Mouse (Mus musculus): ENCODE measurements at regions not wholly inside any gene's neighbourhood (a gene's known extent, or its start where the extent isn't known, plus 50 kb on each side); places are given as distances from the start of the nearest gene placed in this dataset.

DNA sequence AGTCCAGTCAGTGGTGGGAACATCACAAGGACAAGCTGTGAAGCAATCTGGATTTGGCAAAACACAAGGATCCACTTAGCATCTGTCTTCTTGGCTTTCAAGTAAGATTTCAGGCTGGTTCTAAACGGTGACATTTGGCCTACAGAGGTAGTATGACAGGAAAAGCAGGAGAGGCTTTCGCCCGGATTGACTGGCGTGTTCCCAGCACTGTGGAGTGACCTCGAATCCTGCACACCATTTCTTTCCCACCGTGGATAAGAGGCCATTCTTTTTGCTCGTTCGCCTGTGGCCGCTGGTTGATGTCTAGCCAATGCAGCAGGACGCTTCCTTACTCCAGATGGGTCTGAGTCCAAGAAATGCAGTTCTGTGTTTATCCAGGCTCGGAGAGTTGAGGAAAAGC, 99.6 kb upstream of the Nfe2l3 start:
- H3K4me3 ChIP-seq (replicated peaks; ENCODE audit: control insufficient read depth, low read depth, low read length) = no peak overlapping the region
- TF ChIP-seq CTCF (IDR thresholded peaks at IDR 0.05; ENCODE audit: control insufficient read depth, insufficient read depth, low read length) (no peak), POLR2A (IDR thresholded peaks at IDR 0.05; ENCODE audit: borderline replicate concordance, control insufficient read depth, low read depth, low read length) (no peak)
- no peaks in the 10 kb centered on the region for H3K4me1 ChIP-seq (ENCODE audit: control insufficient read depth, insufficient read depth, low read length)
- 83% methylated on average over 11 of the region's 11 CpGs for WGBS
- H3K27ac ChIP-seq (ENCODE audit: control insufficient read depth, insufficient read depth, low read depth, low read length, poor library complexity) = no peak overlapping the region

DNA sequence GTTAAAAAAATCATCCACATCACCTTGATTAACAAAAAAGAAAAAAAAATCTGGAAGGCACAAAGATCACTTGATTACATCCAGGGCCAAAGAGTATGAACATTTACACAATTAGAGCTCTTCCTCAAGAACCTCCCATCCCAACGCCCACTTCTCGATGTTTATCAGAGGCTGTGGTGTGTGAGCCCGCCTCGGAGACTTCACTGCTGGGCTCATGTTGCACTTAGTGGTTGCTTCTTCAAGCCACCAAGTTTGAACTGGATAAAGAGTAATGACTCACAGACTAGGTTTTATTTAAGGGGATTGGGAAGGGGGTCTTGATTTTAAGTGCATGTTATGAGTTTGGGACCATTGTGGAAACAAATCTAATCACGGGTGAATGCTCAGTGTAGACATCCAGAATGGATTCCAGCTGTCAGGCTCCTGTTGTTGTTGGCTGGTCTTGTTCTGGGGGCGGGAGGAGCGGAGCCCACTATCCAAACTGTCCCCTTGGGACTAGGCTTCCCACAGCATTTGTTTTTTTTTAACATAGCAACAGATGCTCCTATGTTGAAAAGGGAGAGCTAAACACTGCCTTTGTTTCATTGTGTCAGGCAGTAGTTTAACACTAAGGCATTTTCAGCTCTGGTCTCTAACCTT, 98.6 kb upstream of the Nfe2l3 start:
- WGBS = 63% methylated on average over 7 of the region's 7 CpGs

DNA sequence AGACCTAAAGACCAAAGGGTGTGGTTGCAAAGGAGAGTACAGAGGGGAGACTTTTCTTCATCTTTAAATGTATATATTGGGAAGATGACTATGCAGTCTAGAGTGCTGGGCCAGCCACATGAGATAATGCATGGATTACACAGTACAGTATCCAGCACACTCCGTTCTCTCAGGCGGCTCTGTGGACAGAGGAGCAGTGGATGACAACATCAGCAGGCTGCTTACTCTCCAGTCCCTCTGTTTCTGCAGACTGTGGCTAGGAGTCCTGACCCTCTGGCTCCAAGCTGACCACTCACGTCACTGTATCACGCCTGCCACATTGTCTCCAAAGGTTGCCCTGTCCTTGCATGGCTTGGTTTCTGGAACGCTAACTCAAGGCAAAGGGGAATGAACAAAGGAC, 97.2 kb upstream of the Nfe2l3 start:
- Histone ChIP-seq H3K4me3 (replicated peaks; ENCODE audit: control insufficient read depth, low read depth, low read length) (no peak overlapping the region), H3K27ac (ENCODE audit: control insufficient read depth, insufficient read depth, low read depth, low read length, poor library complexity) (no peak overlapping the region), H3K4me1 (ENCODE audit: control insufficient read depth, insufficient read depth, low read length) (no peaks in the 10 kb centered on the region)
- 88% methylated on average over 5 of the region's 5 CpGs for WGBS
- TF ChIP-seq POLR2A (IDR thresholded peaks at IDR 0.05; ENCODE audit: borderline replicate concordance, control insufficient read depth, low read depth, low read length) (no peak), CTCF (IDR thresholded peaks at IDR 0.05; ENCODE audit: control insufficient read depth, insufficient read depth, low read length) (no peak)

More for the DNA sequence above, 98.6 kb upstream of the Nfe2l3 start:
- Histone ChIP-seq H3K4me1 (ENCODE audit: control insufficient read depth, insufficient read depth, low read length) (no peaks in the 10 kb centered on the region), H3K27ac (ENCODE audit: control insufficient read depth, insufficient read depth, low read depth, low read length, poor library complexity) (no peak overlapping the region), H3K4me3 (replicated peaks; ENCODE audit: control insufficient read depth, low read depth, low read length) (no peak overlapping the region)
- TF ChIP-seq CTCF (IDR thresholded peaks at IDR 0.05; ENCODE audit: control insufficient read depth, insufficient read depth, low read length) (no peak), POLR2A (IDR thresholded peaks at IDR 0.05; ENCODE audit: borderline replicate concordance, control insufficient read depth, low read depth, low read length) (no peak)

DNA sequence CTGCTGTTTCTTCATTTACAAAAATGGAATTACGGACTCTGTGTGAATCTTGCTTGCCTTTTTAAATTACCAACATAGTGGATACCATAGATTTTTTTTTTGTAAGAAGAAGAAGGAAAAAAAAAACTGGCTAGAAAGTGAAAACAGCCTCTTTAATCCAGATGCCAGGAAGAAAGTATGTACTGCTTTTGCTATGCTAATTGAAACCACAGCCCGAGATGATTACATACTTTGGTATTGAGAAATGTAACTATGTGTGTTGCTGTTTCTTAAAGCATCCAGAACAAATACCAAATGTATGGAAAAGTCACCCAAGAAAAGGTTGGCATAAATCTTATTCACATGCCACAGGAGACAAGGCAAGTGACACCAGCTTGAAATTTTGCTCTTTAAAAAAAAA, 93.2 kb upstream of the Nfe2l3 start:
- Histone ChIP-seq H3K4me1 (ENCODE audit: control insufficient read depth, insufficient read depth, low read length) (no peaks in the 10 kb centered on the region), H3K4me3 (replicated peaks; ENCODE audit: control insufficient read depth, low read depth, low read length) (no peak overlapping the region), H3K27ac (ENCODE audit: control insufficient read depth, insufficient read depth, low read depth, low read length, poor library complexity) (no peak overlapping the region)
- 58% methylated on average over 2 of the region's 2 CpGs for WGBS
- TF ChIP-seq POLR2A (IDR thresholded peaks at IDR 0.05; ENCODE audit: borderline replicate concordance, control insufficient read depth, low read depth, low read length) = no peak
- no peak for TF ChIP-seq CTCF (IDR thresholded peaks at IDR 0.05; ENCODE audit: control insufficient read depth, insufficient read depth, low read length)

GRCm38 (mm10) chr6:51347721-51348120, 84.7 kb upstream of the Nfe2l3 start:
- no peak overlapping the region for H3K27ac ChIP-seq (ENCODE audit: control insufficient read depth, insufficient read depth, low read depth, low read length, poor library complexity)
- TF ChIP-seq CTCF (IDR thresholded peaks at IDR 0.05; ENCODE audit: control insufficient read depth, insufficient read depth, low read length) = no peak
- TF ChIP-seq POLR2A (IDR thresholded peaks at IDR 0.05; ENCODE audit: borderline replicate concordance, control insufficient read depth, low read depth, low read length) = no peak
- no peaks in the 10 kb centered on the region for H3K4me1 ChIP-seq (ENCODE audit: control insufficient read depth, insufficient read depth, low read length)
- WGBS = 84% methylated on average over 9 of the region's 9 CpGs
- no peak overlapping the region for H3K4me3 ChIP-seq (replicated peaks; ENCODE audit: control insufficient read depth, low read depth, low read length)

DNA sequence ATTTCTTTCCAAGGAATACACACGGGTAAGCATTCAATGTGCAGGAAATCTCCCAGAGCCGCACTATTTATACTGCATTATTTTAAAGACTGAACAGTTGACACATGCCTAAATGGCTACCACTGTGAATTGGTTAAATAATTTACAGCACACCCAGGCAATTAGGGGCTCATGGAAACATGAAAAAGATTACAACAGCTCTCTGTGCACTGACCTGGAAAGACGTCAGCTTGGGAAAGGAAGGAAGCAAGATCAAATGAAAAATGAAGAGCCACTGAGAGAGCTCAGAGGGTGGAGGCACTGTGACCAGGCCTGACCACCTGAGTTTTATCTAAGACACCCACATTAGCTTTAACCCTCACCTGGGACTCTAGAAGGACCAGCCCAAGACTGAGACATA, 82.7 kb upstream of the Nfe2l3 start:
- TF ChIP-seq CTCF (IDR thresholded peaks at IDR 0.05; ENCODE audit: control insufficient read depth, insufficient read depth, low read length) (no peak), POLR2A (IDR thresholded peaks at IDR 0.05; ENCODE audit: borderline replicate concordance, control insufficient read depth, low read depth, low read length) (no peak)
- H3K4me1 ChIP-seq (ENCODE audit: control insufficient read depth, insufficient read depth, low read length) = no peaks in the 10 kb centered on the region
- WGBS = 83% methylated on average over 3 of the region's 3 CpGs
- no peak overlapping the region for H3K4me3 ChIP-seq (replicated peaks; ENCODE audit: control insufficient read depth, low read depth, low read length)
- H3K27ac ChIP-seq (ENCODE audit: control insufficient read depth, insufficient read depth, low read depth, low read length, poor library complexity) = no peak overlapping the region

DNA sequence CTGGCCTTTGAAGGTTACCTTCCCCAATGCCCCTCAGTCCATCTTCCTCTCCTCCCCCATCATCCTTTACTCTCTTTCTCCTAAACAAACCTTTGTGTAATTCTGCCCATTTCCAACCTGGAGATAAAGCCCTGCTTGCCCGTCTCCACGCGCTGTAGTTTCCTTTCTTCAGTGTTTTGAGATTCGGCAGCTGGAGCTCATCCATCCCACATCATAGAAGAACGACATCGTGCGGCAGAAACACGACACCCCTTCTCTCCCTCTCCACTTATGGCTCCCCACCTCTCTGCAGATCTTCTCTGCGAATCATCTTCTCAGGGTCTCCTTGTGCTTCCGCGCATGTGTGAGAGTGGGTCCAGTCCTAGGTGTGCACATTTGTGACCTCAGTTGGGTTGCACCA, 77.4 kb upstream of the Nfe2l3 start:
- Histone ChIP-seq H3K4me1 (ENCODE audit: control insufficient read depth, insufficient read depth, low read length) (no peaks in the 10 kb centered on the region), H3K4me3 (replicated peaks; ENCODE audit: control insufficient read depth, low read depth, low read length) (no peak overlapping the region), H3K27ac (ENCODE audit: control insufficient read depth, insufficient read depth, low read depth, low read length, poor library complexity) (no peak overlapping the region)
- WGBS = 86% methylated on average over 11 of the region's 11 CpGs
- no peak for TF ChIP-seq CTCF (IDR thresholded peaks at IDR 0.05; ENCODE audit: control insufficient read depth, insufficient read depth, low read length)
- TF ChIP-seq POLR2A (IDR thresholded peaks at IDR 0.05; ENCODE audit: borderline replicate concordance, control insufficient read depth, low read depth, low read length) = no peak

- WGBS = 12% methylated on average over 12 of the region's 12 CpGs
- TF ChIP-seq POLR2A (IDR thresholded peaks at IDR 0.05; ENCODE audit: borderline replicate concordance, control insufficient read depth, low read depth, low read length) (no peak), CTCF (IDR thresholded peaks at IDR 0.05; ENCODE audit: control insufficient read depth, insufficient read depth, low read length) (no peak)
- Histone ChIP-seq H3K4me1 (ENCODE audit: control insufficient read depth, insufficient read depth, low read length) (no peaks in the 10 kb centered on the region), H3K4me3 (replicated peaks; ENCODE audit: control insufficient read depth, low read depth, low read length) (no peak overlapping the region), H3K27ac (ENCODE audit: control insufficient read depth, insufficient read depth, low read depth, low read length, poor library complexity) (no peak overlapping the region)
Observed at GRCm38 (mm10) chr6:51361611-51362180, 70.8 kb upstream of the Nfe2l3 start.

All from bone marrow, adult 2 months (tissue).